Mouse (Mus musculus) urinary bladder, postnatal 10 days (tissue): ENCODE measurements around the gene Rfx2.

Experiments used
- DNase-seq: peaks from one replicate; pipeline ENCODE4 v3.0.0; 2022; ENCODE audit warnings: low spot score

The Rfx2 gene

GRCm38 (mm10) chr17:56832918-56833317 lies 2.1 kb upstream of the Rfx2 start:
- DNase-seq: no peak

- DNase-seq: peak; percentile 96
Observed at GRCm38 (mm10) chr17:56831111-56831816, 451 bp upstream of the Rfx2 start.

GRCm38 (mm10) chr17:56829795-56830194 lies 1.0 kb downstream of the Rfx2 start:
- DNase-seq: no peak

- no peak for DNase-seq
Observed at GRCm38 (mm10) chr17:56829171-56829570, 1.6 kb downstream of the Rfx2 start.

- DNase-seq: no peak
Observed at GRCm38 (mm10) chr17:56826718-56827117, 4.1 kb downstream of the Rfx2 start.

GRCm38 (mm10) chr17:56823352-56823751 lies 7.5 kb downstream of the Rfx2 start:
- no peak for DNase-seq

- no peak for DNase-seq
Observed at GRCm38 (mm10) chr17:56822380-56822779, 8.4 kb downstream of the Rfx2 start.

- no peak for DNase-seq
Observed at GRCm38 (mm10) chr17:56819694-56820111, 11.1 kb downstream of the Rfx2 start.

- no peak for DNase-seq
Observed at GRCm38 (mm10) chr17:56819032-56819545, 11.7 kb downstream of the Rfx2 start.

- no peak for DNase-seq
Observed at GRCm38 (mm10) chr17:56818067-56818636, 12.7 kb downstream of the Rfx2 start.

GRCm38 (mm10) chr17:56815057-56815345 lies 15.8 kb downstream of the Rfx2 start:
- no peak for DNase-seq

- peak; percentile 49 for DNase-seq
Observed at GRCm38 (mm10) chr17:56814316-56815056, 16.3 kb downstream of the Rfx2 start.

- DNase-seq: peak; percentile 82
Observed at GRCm38 (mm10) chr17:56810245-56810644, 20.6 kb downstream of the Rfx2 start.

- DNase-seq: no peak
Observed at GRCm38 (mm10) chr17:56808518-56808917, 22.3 kb downstream of the Rfx2 start.

GRCm38 (mm10) chr17:56805784-56806183 lies 25.0 kb downstream of the Rfx2 start:
- DNase-seq: no peak

- no peak for DNase-seq
Observed at GRCm38 (mm10) chr17:56804952-56805351, 25.9 kb downstream of the Rfx2 start.

GRCm38 (mm10) chr17:56802065-56802464 lies 28.7 kb downstream of the Rfx2 start:
- no peak for DNase-seq

GRCm38 (mm10) chr17:56799276-56799675 lies 31.5 kb downstream of the Rfx2 start:
- DNase-seq: no peak

- DNase-seq: no peak
Observed at GRCm38 (mm10) chr17:56793614-56794319, 37.0 kb downstream of the Rfx2 start.

- no peak for DNase-seq
Observed at GRCm38 (mm10) chr17:56792588-56792987, 38.2 kb downstream of the Rfx2 start.

- DNase-seq: no peak
Observed at GRCm38 (mm10) chr17:56789286-56789685, 41.5 kb downstream of the Rfx2 start.

- no peak for DNase-seq
Observed at GRCm38 (mm10) chr17:56788886-56789285, 41.9 kb downstream of the Rfx2 start.
